Mouse (Mus musculus) adrenal gland, postnatal 4 days (tissue): ENCODE measurements around the gene Tff2. TPM values are rescaled to one million over a fixed set of nuclear protein-coding genes. Genes with fewer than 3 reads are reported as not detected.

Experiments used
- DNase-seq, 2 experiments: peaks; one replicate each; pipeline ENCODE4 v3.0.0; 2021 to 2022; ENCODE audit warnings: low spot score in 2 of 2, mixed read lengths in 2 of 2
- total RNA-seq, 2 experiments: library from RNA; stranded (reverse); gene quantifications; 2 replicates each; pipeline ENCODE4 v1.2.3; 2021

Tff2 gene
- total RNA-seq, 2 experiments from 2014 or later = 35.5 TPM; not detected in 1

DNA sequence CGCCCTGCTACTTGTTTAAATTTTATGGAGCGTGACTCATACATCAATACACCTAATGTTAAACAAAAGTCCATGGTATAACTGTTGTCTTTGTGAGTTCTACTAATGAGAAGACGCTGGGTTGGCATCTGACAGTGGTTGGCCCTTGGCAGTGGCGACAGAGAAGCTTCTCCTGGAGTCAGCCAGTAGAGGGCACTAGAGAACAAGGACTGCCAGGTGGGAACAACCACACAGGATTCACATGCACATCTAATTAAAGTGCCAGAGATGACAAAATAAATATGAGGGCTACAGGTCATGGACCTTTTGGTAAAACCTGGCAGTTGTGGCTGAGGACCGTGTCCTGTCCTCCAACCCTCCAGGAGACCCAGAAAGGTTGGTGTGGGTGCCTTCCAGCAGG, 5.7 kb downstream of the Tff2 start:
- DNase-seq = peak in 1 of 2 experiments; percentile 31

DNA sequence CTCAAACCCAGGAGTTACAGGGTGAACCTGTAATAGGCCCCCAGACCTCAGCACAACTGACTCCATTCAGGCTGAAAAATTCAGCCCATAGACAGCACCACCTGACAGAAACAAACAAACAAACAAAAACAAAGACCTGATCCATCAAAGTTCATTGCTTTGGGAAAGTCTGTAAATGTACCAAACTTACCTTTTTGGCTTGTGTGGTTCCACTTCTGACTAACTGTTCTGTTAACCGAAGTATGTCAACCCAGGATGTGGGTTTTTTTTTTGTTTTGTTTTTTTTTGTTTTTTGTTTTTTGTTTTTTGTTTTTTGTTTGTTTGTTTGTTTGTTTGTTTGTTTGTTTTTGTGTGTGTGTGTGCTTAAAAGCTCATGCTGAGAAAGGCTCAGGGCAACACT, 7.3 kb downstream of the Tff2 start:
- DNase-seq = no peak

DNA sequence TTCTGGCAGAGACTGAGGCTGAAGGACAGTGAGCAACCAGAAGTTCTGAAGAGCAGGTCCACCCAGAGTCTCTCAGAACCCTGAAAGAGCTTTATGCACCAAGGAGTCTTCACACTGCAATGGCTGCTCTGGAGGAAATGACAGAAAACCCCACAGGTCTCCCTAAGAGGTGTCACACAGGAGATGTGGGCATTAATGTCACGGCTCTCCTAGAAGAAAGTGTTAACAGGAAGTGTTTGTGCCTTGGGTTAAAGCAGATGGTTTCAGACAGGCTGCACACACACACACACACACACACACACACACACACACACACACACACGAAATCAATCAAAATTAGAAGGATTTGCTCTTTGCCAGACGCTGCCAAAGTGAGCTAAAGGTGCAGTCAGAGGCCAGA, 7.8 kb downstream of the Tff2 start:
- DNase-seq = no peak

DNA sequence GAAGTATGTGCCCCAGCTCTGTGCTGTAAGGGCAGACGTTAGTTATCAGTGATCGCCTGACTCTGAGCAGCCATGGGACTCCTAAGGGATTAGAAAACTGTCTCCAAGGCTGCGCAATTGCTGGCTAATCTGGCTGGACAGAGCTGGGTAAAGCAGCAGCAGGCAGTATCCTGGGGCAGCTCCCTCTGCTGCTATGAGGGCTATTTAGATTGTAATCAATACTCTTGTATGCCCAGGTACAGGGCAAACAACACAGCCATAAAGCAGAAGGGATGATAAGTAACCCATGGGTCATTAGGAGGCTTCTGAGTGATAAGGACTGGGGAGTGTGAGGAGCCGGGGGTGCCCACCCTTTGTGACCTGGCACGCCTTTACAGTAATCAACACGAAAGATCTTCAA, 9.2 kb downstream of the Tff2 start:
- no peak for DNase-seq

GRCm38 (mm10) chr17:31133776-31134175, 10.3 kb downstream of the Tff2 start:
- no peak for DNase-seq

- DNase-seq = no peak
These were observed 12.7 kb downstream of the Tff2 start for GRCm38 (mm10) chr17:31131269-31131821.

GRCm38 (mm10) chr17:31129452-31129851, 14.6 kb downstream of the Tff2 start, which contains the start of gene Tff3:
TSS of gene Tff3 (minus strand) at chr17:31129646.
- DNase-seq = no peak

DNA sequence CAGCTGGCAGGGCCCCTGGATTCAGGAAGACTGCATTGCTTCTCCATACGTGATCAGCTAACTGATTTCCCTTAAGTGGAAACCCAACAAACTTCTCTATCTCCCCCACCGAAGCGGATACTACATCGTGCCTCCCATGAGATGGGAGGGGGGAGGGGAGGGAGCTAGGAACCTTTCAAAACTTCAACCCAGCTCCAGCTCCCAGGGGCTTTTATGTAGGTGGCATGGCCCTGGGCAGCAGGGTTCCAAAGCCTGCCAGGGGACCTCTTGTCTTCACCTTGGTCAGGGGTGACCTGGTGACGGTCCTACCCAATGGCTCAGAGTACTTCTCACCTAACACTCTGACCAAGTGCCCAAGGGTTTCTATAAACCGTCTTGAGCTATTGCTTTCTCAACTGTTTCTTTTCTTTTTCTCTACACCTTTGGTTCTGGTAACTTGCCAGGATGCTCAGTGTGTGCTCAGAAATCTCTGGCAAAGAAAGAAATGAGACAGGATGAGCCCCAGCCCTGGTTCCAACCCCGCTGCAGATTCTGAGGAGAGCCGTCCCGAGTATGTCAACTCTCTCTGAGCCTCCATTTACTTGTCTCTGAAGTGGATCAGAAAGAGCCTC, 15.3 kb downstream of the Tff2 start:
- DNase-seq = no peak

DNA sequence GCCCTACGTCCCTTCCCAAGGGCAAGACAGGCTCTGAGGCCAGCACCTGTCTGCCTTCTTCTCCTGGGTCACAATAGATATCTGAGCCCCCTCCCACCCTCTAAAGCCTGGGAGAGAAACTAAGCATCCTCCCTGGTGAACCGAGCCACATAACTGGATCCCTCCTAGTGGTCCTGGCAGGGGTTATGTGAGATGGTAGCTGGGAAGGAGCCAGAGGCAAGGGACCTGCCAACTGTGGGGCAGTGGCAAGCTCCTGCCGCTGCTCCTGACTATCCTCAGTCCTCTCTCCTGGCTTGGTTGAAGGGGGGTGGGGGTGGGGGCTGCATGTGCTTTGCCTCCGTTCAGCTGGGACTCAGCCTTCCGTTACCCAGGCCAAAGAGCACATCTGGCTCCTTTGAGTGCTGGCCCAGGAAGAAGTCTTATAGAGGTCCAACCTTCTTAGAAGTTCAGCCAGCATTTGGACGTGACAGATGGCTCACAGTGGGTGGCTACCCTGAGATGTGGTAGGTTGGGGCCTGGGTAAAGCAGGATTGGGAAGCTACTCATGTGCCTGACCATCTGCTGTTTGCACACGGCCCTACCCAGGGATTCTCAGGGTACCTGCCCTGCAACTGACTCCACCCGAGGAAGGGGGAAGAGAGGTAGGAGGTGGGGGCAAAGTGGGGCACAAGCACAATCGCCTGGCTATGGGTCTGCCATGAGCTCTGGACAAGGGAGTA, 18.4 kb downstream of the Tff2 start:
- DNase-seq = no peak

DNA sequence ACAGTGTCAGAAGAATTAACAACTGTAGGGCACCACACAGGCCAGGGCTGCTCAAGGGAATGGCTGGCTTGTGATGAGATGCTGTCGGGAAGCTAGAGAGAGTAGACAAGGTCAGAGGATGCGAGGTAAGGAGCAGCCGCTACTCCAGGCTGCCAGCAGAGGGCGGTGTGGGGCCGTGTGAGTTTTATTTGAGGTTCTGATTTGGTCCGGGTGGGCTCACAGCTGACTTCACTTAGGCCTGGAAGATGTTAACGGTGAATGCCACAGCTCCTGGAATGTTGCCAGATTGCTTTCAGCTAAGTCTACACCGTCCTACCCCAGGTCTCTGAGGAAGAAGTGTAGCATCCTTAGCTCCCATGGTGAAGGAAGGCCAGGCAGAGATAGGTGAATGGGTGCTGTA, 22.1 kb downstream of the Tff2 start:
- DNase-seq = no peak

DNA sequence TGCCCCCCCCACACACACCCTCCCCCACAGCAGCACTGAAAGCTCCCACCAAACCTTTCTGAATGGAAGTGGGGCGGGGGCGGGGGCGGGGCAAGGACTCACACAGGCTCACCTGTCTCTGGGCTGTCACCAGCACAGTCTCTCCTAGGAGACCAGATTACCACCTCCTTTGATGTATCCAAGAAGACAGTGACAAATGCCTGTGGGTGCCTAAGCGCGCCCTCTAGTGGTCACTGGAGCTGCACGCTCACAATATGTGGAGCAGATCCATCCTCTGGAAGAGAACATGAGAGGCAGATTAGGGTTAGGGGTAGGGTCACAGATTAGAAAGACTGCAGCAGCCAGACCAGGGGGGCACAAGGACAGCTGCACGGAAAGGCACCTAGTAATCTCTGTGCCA, 24.7 kb downstream of the Tff2 start:
- peak; percentile 48 to 52 for DNase-seq

- DNase-seq = no peak
These were observed 26.1 kb downstream of the Tff2 start for GRCm38 (mm10) chr17:31117946-31118345.

DNA sequence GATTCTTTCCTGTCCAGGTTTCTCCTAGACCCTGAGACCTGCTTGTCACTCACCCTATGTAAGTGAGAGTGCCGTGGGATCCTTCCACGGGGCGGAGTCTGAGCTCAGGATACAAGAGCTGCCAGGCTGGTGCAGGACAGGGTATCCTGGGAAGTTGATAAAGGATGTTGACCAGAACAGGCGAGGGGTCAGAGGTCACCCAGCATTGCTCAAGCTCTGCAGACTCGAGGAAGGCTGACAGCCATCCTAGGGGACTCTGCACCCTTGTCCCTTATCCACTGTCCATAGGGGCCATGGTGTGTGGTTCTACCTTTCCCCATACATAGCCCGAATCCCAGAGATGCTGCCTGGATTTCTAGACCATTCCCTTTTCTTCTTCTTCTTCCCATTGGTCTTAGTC, 28.0 kb downstream of the Tff2 start:
- no peak for DNase-seq

DNA sequence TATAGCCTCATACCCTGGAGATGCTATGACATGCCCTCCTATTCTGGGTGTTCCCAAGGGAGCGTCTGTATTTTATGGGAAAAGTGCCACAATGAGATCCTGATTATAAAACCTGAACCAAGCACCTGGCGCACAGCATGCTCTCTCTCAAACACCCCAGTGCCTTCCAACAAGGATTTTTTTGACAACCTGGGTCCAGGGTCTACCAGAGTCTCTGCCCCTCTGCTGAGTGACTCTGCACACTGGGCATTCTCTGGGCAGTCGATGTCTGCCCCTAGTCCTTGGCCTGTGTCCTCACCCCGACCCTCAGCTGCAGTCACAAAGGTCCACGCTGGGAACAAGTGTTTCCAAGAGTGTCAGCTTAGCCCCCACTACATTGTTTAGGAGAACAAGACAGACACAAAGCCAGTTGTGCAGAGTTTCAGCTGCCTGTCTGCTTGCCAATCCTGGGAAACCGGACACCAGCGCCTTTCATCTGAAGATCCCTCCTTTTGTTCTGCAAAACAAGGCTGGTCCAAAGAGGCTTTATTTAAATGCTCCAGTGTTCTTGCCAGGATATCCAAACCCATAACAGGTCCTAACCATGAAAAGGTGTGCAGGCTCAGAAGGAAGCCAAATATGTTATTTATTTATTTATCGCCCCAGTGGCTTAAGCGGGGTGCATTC, 30.8 kb downstream of the Tff2 start:
- DNase-seq = no peak

DNA sequence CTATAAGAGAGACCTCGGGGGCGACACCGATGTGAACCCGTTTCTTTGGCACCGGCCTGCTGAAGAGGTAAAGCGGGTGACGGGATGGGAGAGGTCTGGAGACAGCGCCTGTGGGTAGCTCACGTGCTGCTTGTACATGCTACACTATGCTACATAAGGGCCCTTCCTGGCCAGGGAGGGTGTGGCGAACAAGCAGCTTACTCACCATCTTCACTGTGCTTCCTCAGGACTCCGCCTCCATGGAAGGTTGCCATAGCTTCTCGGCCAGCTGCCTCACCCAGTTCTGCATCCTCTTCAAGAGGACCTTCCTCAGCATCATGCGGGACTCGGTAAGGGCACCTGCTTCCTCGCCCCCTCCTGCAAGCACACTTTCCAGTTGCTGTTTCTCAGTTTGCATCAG, 35.7 kb downstream of the Tff2 start:
- no peak for DNase-seq

- no peak for DNase-seq
These were observed 40.3 kb downstream of the Tff2 start for GRCm38 (mm10) chr17:31103823-31104222.

DNA sequence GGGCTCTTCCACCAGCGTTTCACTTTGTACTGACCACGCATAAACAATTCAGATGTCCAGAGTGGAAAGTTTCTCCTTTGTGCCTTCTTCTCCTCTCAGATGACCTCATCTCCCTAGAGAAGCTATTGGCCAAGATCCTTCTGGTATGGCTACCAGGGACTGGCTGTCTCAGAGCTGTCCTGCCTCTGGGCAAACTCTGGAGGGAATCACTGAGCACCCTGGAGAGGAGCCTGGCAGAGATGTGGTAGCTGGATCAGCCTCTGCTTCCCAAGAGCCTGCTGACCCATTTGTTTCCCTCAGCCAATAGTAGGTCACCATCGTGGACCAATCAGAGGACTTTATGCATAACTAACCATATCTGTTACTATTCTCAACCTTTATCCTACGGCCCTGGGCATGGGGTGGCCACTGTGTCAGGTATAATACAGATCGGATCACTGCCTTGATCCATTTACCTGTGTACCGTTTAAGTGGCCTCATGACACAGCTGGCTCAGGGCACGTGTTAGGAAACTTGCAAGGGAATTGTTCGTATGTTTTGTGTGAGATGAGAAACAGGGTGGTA, 41.0 kb downstream of the Tff2 start:
- no peak for DNase-seq

DNA sequence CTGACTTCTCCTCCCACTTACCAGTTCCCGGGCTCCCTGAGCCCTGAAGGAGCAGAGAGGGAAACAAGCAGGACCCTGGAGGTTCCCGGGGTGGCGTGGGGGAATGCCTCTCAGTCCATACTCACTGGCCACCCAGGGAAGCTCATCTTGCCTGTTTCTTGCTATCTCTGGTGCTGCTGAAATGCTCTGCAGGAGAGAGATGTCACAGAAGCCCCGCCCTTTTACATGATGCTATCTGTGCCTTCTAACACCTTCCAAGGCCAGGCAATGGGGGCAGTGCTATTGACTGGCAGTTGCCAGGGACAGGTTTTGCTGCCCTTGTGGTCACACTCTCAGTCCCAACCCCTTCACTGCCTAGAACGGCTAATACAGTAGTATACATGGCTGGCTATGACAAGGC, 45.3 kb downstream of the Tff2 start:
- DNase-seq = no peak

GRCm38 (mm10) chr17:31096893-31097292, 47.2 kb downstream of the Tff2 start:
- DNase-seq = no peak

GRCm38 (mm10) chr17:31095570-31095969, 48.5 kb downstream of the Tff2 start:
- no peak for DNase-seq

GRCm38 (mm10) chr17:31094781-31095180, 49.3 kb downstream of the Tff2 start:
- no peak for DNase-seq
